ENCODE assay signal across 8 mouse cellular contexts in the genomic region with DNA sequence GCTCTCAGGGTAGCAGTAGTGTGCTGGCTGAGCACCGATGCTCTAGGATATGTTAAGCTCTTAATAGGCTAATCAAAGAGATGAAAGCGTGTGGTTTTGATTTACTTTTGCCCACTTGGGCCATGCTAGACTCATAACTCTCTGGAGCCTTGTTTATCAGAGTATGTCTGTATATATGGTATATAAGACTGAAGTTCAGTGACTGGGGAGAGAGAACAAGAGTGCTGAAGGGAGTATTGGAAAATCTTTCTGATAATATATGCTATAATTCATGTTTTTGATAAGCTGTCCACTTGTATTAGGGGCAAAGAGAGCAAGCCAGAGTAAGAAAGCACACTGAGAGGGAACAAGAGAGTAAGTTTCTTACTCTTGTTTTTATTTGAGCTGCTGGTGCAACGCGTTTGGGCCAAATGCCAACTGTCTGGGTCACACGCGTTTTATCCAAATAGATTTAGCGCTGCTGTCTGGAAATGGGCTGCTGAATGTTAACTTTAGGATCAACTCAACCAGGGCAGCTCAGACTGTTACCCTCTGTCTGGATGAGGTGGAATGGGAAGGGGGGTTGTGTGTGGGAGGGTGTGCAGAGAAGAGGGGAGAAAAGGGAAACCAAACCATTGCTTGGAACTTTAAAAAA. TPM values are rescaled to one million over a fixed set of nuclear protein-coding genes. Genes with fewer than 3 reads are reported as not detected.
DNase-seq lines count a peak whose midpoint lies in the region; ATAC-seq and TF ChIP-seq lines count a peak whose summit lies in the region.

No protein-coding gene starts in this region.

- no peak for ATAC-seq in heart, embryonic 15.5 days (replicated peaks; ENCODE audit: insufficient number of reproducible peaks, insufficient read depth, low FRiP score, low read depth)
- ATAC-seq in kidney, postnatal 0 days (replicated peaks; ENCODE audit: low FRiP score, low read depth) = no peak
- ATAC-seq in neural tube, embryonic 13.5 days (ENCODE audit: low read depth) = peak; percentile 75; the same call in 1 of the 2 replicates

- H3K27ac ChIP-seq in MEL (ENCODE audit: control insufficient read depth, low read depth, low read length) = no peak overlapping the region
- peak overlapping the region; percentile 85 for H3K27ac ChIP-seq in forebrain, embryonic 10.5 days
- H3K27ac ChIP-seq in heart, embryonic 15.5 days = peak overlapping the region; percentile 97
- peak overlapping the region; percentile 50 for H3K27ac ChIP-seq in kidney, postnatal 0 days
- H3K27ac ChIP-seq in neural tube, embryonic 13.5 days (replicated peaks) = peak overlapping the region; percentile 69

- H3K9ac ChIP-seq in MEL (ENCODE audit: control insufficient read depth, low read depth, low read length, poor library complexity, severe bottlenecking) = peak overlapping the region; percentile 58; the same call in 1 of the 2 replicates
- H3K9ac ChIP-seq in heart, embryonic 15.5 days = peak overlapping the region; percentile 59
- peak overlapping the region; percentile 54 for H3K9ac ChIP-seq in kidney, postnatal 0 days (ENCODE audit: low read depth, low read length)
- H3K9ac ChIP-seq in neural tube, embryonic 13.5 days = peak overlapping the region; percentile 61

- no peak for TF ChIP-seq EP300 in MEL (IDR thresholded peaks at IDR 0.05; ENCODE audit: low read depth in 1 of 2, low read length in 2 of 2)

- peak; percentile 68 for DNase-seq in MEL (ENCODE audit: low read depth, low spot score)
- DNase-seq in brain, embryonic 14.5 days (ENCODE audit: low read depth) = peak; percentile 87
- peak; percentile 22 for DNase-seq in forebrain, embryonic 10.5 days (ENCODE audit: extremely low spot score, low spot score)
- DNase-seq in kidney, postnatal 0 days (ENCODE audit: low spot score) = peak; percentile 71
- peak; percentile 61 for DNase-seq in lung, adult 2 months
- peak; percentile 53 to 73 for DNase-seq in urinary bladder, postnatal 4 days (ENCODE audit: low spot score in 2 of 2)

- H3K4me1 ChIP-seq in MEL (ENCODE audit: control insufficient read depth in 1 of 2, insufficient read depth in 2 of 2, low read length in 2 of 2) = no peaks in the 10 kb centered on the region; a peak in 1 of 4 replicates
- H3K4me1 ChIP-seq in forebrain, embryonic 10.5 days = peaks cover 30% of the 10 kb centered on the region
- 0 out of 2 replicates have a peak, but pooled peaks cover 5% of the 10 kb centered on the region for H3K4me1 ChIP-seq in heart, embryonic 15.5 days (replicated peaks)
- peaks cover 13% of the 10 kb centered on the region; the same call in 1 of the 2 replicates for H3K4me1 ChIP-seq in kidney, postnatal 0 days (replicated peaks; ENCODE audit: insufficient read depth, low read length)
- H3K4me1 ChIP-seq in lung, adult 2 months (ENCODE audit: control insufficient read depth, insufficient read depth, low read length) = peaks cover 5% of the 10 kb centered on the region; the same call in 1 of the 2 replicates
- peaks cover 25% of the 10 kb centered on the region for H3K4me1 ChIP-seq in neural tube, embryonic 13.5 days (replicated peaks)

- peak overlapping the region; percentile 64 for H3K4me2 ChIP-seq in heart, embryonic 15.5 days
- H3K4me2 ChIP-seq in kidney, postnatal 0 days (ENCODE audit: low read length) = peak overlapping the region; percentile 76
- peak overlapping the region; percentile 69 for H3K4me2 ChIP-seq in neural tube, embryonic 13.5 days

- no peak for TF ChIP-seq CTCF in MEL (IDR thresholded peaks at IDR 0.05 in 2 of 3, conservative IDR thresholded peaks at IDR 0.05 in 1 of 3; ENCODE audit: control insufficient read depth in 1 of 3, insufficient read depth in 1 of 3, low read depth in 2 of 3, low read length in 3 of 3, poor library complexity in 1 of 3, severe bottlenecking in 1 of 3)
- TF ChIP-seq CTCF in brain, embryonic 14.5 days (IDR thresholded peaks at IDR 0.05; ENCODE audit: borderline replicate concordance, extremely low read depth, insufficient read depth, insufficient read length) = no peak
- TF ChIP-seq CTCF in kidney, postnatal 0 days (IDR thresholded peaks at IDR 0.05; ENCODE audit: low read depth) = no peak
- no peak for TF ChIP-seq CTCF in lung, adult 2 months (IDR thresholded peaks at IDR 0.05; ENCODE audit: insufficient read depth, low read length)

- no peaks in the 10 kb centered on the region; the same call in 1 of the 2 replicates for H3K79me2 ChIP-seq in MEL (ENCODE audit: control insufficient read depth, insufficient read depth, low read length, poor library complexity)

- TF ChIP-seq RAD21 in MEL (IDR thresholded peaks at IDR 0.05; ENCODE audit: low read depth, low read length) = no peak

- peaks cover 0 to 10% of the 10 kb centered on the region in 2 experiments; a peak in 2 of 4 replicates for H3K27me3 ChIP-seq in MEL (ENCODE audit: control insufficient read depth in 1 of 2, insufficient read depth in 2 of 2, low read length in 2 of 2)
- H3K27me3 ChIP-seq in forebrain, embryonic 10.5 days (ENCODE audit: poor library complexity, severe bottlenecking) = no peaks in the 10 kb centered on the region
- H3K27me3 ChIP-seq in heart, embryonic 15.5 days = no peaks in the 10 kb centered on the region
- H3K27me3 ChIP-seq in kidney, postnatal 0 days (ENCODE audit: insufficient read depth, low read length) = no peaks in the 10 kb centered on the region
- H3K27me3 ChIP-seq in neural tube, embryonic 13.5 days = no peaks in the 10 kb centered on the region

- H3K9me3 ChIP-seq in MEL (replicated peaks; ENCODE audit: insufficient read depth, low read length) = no peaks in the 10 kb centered on the region
- H3K9me3 ChIP-seq in forebrain, embryonic 10.5 days = no peaks in the 10 kb centered on the region
- H3K9me3 ChIP-seq in heart, embryonic 15.5 days (replicated peaks) = no peaks in the 10 kb centered on the region
- no peaks in the 10 kb centered on the region for H3K9me3 ChIP-seq in kidney, postnatal 0 days (replicated peaks; ENCODE audit: low read length)
- H3K9me3 ChIP-seq in neural tube, embryonic 13.5 days = no peaks in the 10 kb centered on the region

- TF ChIP-seq POLR2A in MEL (IDR thresholded peaks at IDR 0.05; ENCODE audit: control insufficient read depth in 1 of 2, insufficient read depth in 1 of 2, low read depth in 1 of 2, low read length in 2 of 2, poor library complexity in 1 of 2) = no peak
- TF ChIP-seq POLR2A in brain, embryonic 14.5 days (IDR thresholded peaks at IDR 0.05; ENCODE audit: borderline replicate concordance, extremely low read depth, insufficient read depth, insufficient read length, poor library complexity, severe bottlenecking) = no peak
- TF ChIP-seq POLR2A in lung, adult 2 months (IDR thresholded peaks at IDR 0.05; ENCODE audit: borderline replicate concordance, extremely low read depth, low read depth, low read length) = no peak

- H3K4me3 ChIP-seq in MEL (ENCODE audit: control insufficient read depth in 1 of 2, insufficient read depth in 1 of 2, low read depth in 2 of 2, low read length in 2 of 2) = peak overlapping the region; percentile 44 to 57
- H3K4me3 ChIP-seq in forebrain, embryonic 10.5 days = peak overlapping the region; percentile 62
- H3K4me3 ChIP-seq in heart, embryonic 15.5 days = peak overlapping the region; percentile 58
- H3K4me3 ChIP-seq in kidney, postnatal 0 days (replicated peaks; ENCODE audit: low read depth, low read length) = peak overlapping the region; percentile 56
- H3K4me3 ChIP-seq in lung, adult 2 months (replicated peaks; ENCODE audit: extremely low read depth, low read depth, low read length) = peak overlapping the region; percentile 71
- peak overlapping the region; percentile 44 for H3K4me3 ChIP-seq in neural tube, embryonic 13.5 days

- WGBS in forebrain, embryonic 10.5 days = 2% methylated on average over 7 of the region's 7 CpGs
- WGBS in heart, embryonic 15.5 days = 1% methylated on average over 7 of the region's 7 CpGs
- under 1% methylated on average over 7 of the region's 7 CpGs for WGBS in kidney, postnatal 0 days
- under 1% methylated on average over 7 of the region's 7 CpGs for WGBS in lung, adult 2 months
- WGBS in neural tube, embryonic 13.5 days = under 1% methylated on average over 7 of the region's 7 CpGs

- H3K36me3 ChIP-seq in MEL (ENCODE audit: control insufficient read depth in 1 of 2, insufficient read depth in 2 of 2, low read length in 2 of 2) = peaks cover 0 to 6% of the 10 kb centered on the region in 2 experiments; a peak in 2 of 4 replicates
- H3K36me3 ChIP-seq in forebrain, embryonic 10.5 days (replicated peaks) = no peaks in the 10 kb centered on the region
- H3K36me3 ChIP-seq in heart, embryonic 15.5 days = no peaks in the 10 kb centered on the region
- H3K36me3 ChIP-seq in kidney, postnatal 0 days (ENCODE audit: insufficient read depth, low read length) = no peaks in the 10 kb centered on the region
- H3K36me3 ChIP-seq in neural tube, embryonic 13.5 days = no peaks in the 10 kb centered on the region

RNA-seq across cellular contexts. Expression of a gene that starts 0.7 kb away (rescaled TPM):
- total RNA-seq in MEL (2012; rRNA removed) = 0.03 and 0.08 TPM in 2 replicates
- under 1 TPM in 1 of 2 experiments, not detected in 1; 0.03 TPM for polyA plus RNA-seq in MEL (2012; ENCODE audit: insufficient read depth in 1 of 2, insufficient read length in 2 of 2, low read depth in 1 of 2, low replicate concordance in 2 of 2, missing spikeins in 1 of 2)
- polyA plus RNA-seq in brain, embryonic 14.5 days (2012; rRNA removed) = 5.5 TPM in 2 replicates
- 2.3 and 2.7 TPM in 2 replicates for polyA plus RNA-seq in forebrain, embryonic 10.5 days (2016; fragmentation: Nextera tagmentation; extraction: Ambion mirVana)
- polyA plus RNA-seq in heart, embryonic 15.5 days (2015; fragmentation: Nextera tagmentation; extraction: Ambion mirVana) = 4.6 and 5.1 TPM in 2 replicates
- polyA plus RNA-seq in kidney, postnatal 0 days (2015; fragmentation: Nextera tagmentation; extraction: Ambion mirVana) = 1.1 and 1.2 TPM in 2 replicates
- polyA plus RNA-seq in lung, adult 2 months (2012; rRNA removed) = 0.75 and 1.5 TPM in 2 replicates
- 1.0 and 1.6 TPM in 2 replicates for polyA plus RNA-seq in neural tube, embryonic 13.5 days (2015; fragmentation: Nextera tagmentation; extraction: Ambion mirVana)

RNA-seq across cellular contexts. Expression of a gene that starts 59.7 kb away (rescaled TPM):
- 16.2 and 17.1 TPM in 2 replicates for total RNA-seq in MEL (2012; rRNA removed)
- 10 to 100 TPM in 1 of 2 experiments, not detected in 1; 16.0 TPM for polyA plus RNA-seq in MEL (2012; ENCODE audit: insufficient read depth in 1 of 2, insufficient read length in 2 of 2, low read depth in 1 of 2, low replicate concordance in 2 of 2, missing spikeins in 1 of 2)
- polyA plus RNA-seq in brain, embryonic 14.5 days (2012; rRNA removed) = 6.6 and 9.0 TPM in 2 replicates
- 20.1 and 21.3 TPM in 2 replicates for polyA plus RNA-seq in forebrain, embryonic 10.5 days (2016; fragmentation: Nextera tagmentation; extraction: Ambion mirVana)
- polyA plus RNA-seq in heart, embryonic 15.5 days (2015; fragmentation: Nextera tagmentation; extraction: Ambion mirVana) = 8.7 and 8.8 TPM in 2 replicates
- polyA plus RNA-seq in kidney, postnatal 0 days (2015; fragmentation: Nextera tagmentation; extraction: Ambion mirVana) = 11.9 and 13.6 TPM in 2 replicates
- polyA plus RNA-seq in lung, adult 2 months (2012; rRNA removed) = 0.83 and 2.1 TPM in 2 replicates
- 7.2 and 7.5 TPM in 2 replicates for polyA plus RNA-seq in neural tube, embryonic 13.5 days (2015; fragmentation: Nextera tagmentation; extraction: Ambion mirVana)

RNA-seq across cellular contexts. Expression of a gene that starts 59.9 kb away (rescaled TPM):
- 18.5 and 20.3 TPM in 2 replicates for total RNA-seq in MEL (2012; rRNA removed)
- 100 to 1,000 TPM in 1 of 2 experiments, 1 to 10 TPM in 1; 8.9 to 408 TPM for polyA plus RNA-seq in MEL (2012; ENCODE audit: insufficient read depth in 1 of 2, insufficient read length in 2 of 2, low read depth in 1 of 2, low replicate concordance in 2 of 2, missing spikeins in 1 of 2)
- polyA plus RNA-seq in brain, embryonic 14.5 days (2012; rRNA removed) = 4.9 and 11.1 TPM in 2 replicates
- 92.5 and 102 TPM in 2 replicates for polyA plus RNA-seq in forebrain, embryonic 10.5 days (2016; fragmentation: Nextera tagmentation; extraction: Ambion mirVana)
- polyA plus RNA-seq in heart, embryonic 15.5 days (2015; fragmentation: Nextera tagmentation; extraction: Ambion mirVana) = 36.1 and 38.9 TPM in 2 replicates
- 45.8 and 49.2 TPM in 2 replicates for polyA plus RNA-seq in kidney, postnatal 0 days (2015; fragmentation: Nextera tagmentation; extraction: Ambion mirVana)
- 0.13 TPM in 1 of 2 replicates, not detected in the other for polyA plus RNA-seq in lung, adult 2 months (2012; rRNA removed)
- 13.8 and 18.3 TPM in 2 replicates for polyA plus RNA-seq in neural tube, embryonic 13.5 days (2015; fragmentation: Nextera tagmentation; extraction: Ambion mirVana)

Comparison
In these comparisons a context has a peak if more than half of its experiments do, and no peak if none do; other contexts are left out.
1. DNase-seq: peak in every context shown above with its lines; median percentile 87 in brain, embryonic 14.5 days; 71 in kidney, postnatal 0 days; 68 in MEL; 63 in urinary bladder, postnatal 4 days; 61 in lung, adult 2 months; 22 in forebrain, embryonic 10.5 days.